Mouse (Mus musculus) heart, embryonic 11.5 days (tissue): ENCODE results near the gene Kiss1. TPM values are rescaled to one million over a fixed set of nuclear protein-coding genes. Genes with fewer than 3 reads are reported as not detected.

Experiments used
- polyA plus RNA-seq: library from polyadenylated mRNA; unstranded; fragments of >200 nt; fragmentation: Nextera tagmentation; extraction: Ambion mirVana; gene quantifications from 2 replicates; pipeline ENCODE4 v1.2.1, GENCODE M21; 2014

Kiss1 gene
- polyA plus RNA-seq, 1 experiment from 2014 or later = not detected

Other genes with a start within 250 kb of the Kiss1 start
- gene Ppp1r15b, start 190.7 kb upstream of the Kiss1 start, polyA plus RNA-seq = 33.6 and 40.8 TPM in 2 replicates
- gene Plekha6, start 157.7 kb upstream of the Kiss1 start, polyA plus RNA-seq = 13.6 and 14.8 TPM in 2 replicates
- gene Golt1a, start 12.1 kb upstream of the Kiss1 start, polyA plus RNA-seq = not detected in 2 replicates
- not detected in 2 replicates for gene Ren1, start 28.6 kb downstream of the Kiss1 start, polyA plus RNA-seq
- gene Etnk2, start 41.7 kb downstream of the Kiss1 start, polyA plus RNA-seq = 1.5 TPM in 2 replicates
- 3.3 and 3.7 TPM in 2 replicates for gene Sox13, start 102.5 kb downstream of the Kiss1 start, polyA plus RNA-seq